Mouse (Mus musculus): ENCODE data around the gene Depdc5. TPM values are rescaled to one million over a fixed set of nuclear protein-coding genes. Genes with fewer than 3 reads are reported as not detected.

Depdc5 gene
- polyA plus RNA-seq, 1 experiment from 2014 or later = 29.5 TPM

- 84% methylated on average over 1 of the region's 1 CpGs for WGBS
- no peak for ATAC-seq (ENCODE audit: insufficient read depth)
- Histone ChIP-seq H3K36me3 (ENCODE audit: insufficient read depth) (peaks cover 29% of the 10 kb centered on the region), H3K4me3 (ENCODE audit: low read depth, low read length) (no peak overlapping the region), H3K9me3 (ENCODE audit: low read depth, low read length) (no peaks in the 10 kb centered on the region), H3K27me3 (ENCODE audit: insufficient read depth, low read length) (no peaks in the 10 kb centered on the region), H3K4me2 (no peak overlapping the region), H3K4me1 (ENCODE audit: insufficient read depth) (no peaks in the 10 kb centered on the region), H3K27ac (ENCODE audit: low read depth) (no peak overlapping the region), H3K9ac (no peak overlapping the region)
- no peak for TF ChIP-seq CTCF (IDR thresholded peaks at IDR 0.05; ENCODE audit: low read depth)
- DNase-seq = no peak
These were observed 124.4 kb downstream of the Depdc5 start for GRCm38 (mm10) chr5:32987873-32988272.

DNA sequence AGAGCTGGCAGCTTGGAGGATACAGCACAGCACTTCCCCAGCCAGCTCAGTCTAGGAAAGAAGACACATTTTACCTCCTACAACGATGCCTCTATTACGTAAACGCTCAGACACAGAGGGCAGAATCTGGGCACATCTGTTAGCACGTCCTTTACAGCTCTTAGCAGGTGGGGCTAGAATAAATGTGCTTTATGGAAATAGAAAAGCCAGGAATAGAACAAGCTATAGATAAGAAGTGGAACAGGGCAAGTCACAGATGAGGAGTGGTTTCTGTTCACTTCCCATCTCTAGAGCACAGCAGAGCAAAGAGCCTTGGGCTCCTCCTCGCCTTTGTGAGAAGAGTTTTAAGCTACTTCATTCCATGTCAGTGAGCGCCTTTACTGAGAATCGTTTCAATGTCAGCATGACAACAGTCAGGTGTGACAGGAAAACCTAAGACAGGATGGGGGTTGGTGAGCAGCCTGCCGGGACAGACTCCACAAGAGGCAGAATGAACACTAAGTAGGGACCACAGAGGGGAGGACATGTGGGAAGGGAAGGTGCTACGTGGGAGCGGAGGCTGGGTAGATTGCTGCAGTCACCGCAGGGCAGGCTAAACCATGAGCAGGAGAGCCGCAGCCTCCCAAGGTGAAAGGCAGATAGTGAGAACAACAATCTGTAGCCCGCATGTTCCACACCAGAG is 126.6 kb downstream of the Depdc5 start:
- H3K4me3 ChIP-seq (ENCODE audit: low read depth, low read length) = no peak overlapping the region
- DNase-seq (no peak), ATAC-seq (ENCODE audit: insufficient read depth) (no peak)
- no peak overlapping the region for H3K27ac ChIP-seq (ENCODE audit: low read depth)
- H3K9ac ChIP-seq = no peak overlapping the region
- no peaks in the 10 kb centered on the region for H3K27me3 ChIP-seq (ENCODE audit: insufficient read depth, low read length)
- H3K4me1 ChIP-seq (ENCODE audit: insufficient read depth) = no peaks in the 10 kb centered on the region
- no peak overlapping the region for H3K4me2 ChIP-seq
- no peak for TF ChIP-seq CTCF (IDR thresholded peaks at IDR 0.05; ENCODE audit: low read depth)
- 55% methylated on average over 13 of the region's 13 CpGs for WGBS
- peaks cover 11% of the 10 kb centered on the region; the same call in 1 of the 2 replicates for H3K36me3 ChIP-seq (ENCODE audit: insufficient read depth)
- no peaks in the 10 kb centered on the region for H3K9me3 ChIP-seq (ENCODE audit: low read depth, low read length)

GRCm38 (mm10) chr5:32991152-32991551 is 127.7 kb downstream of the Depdc5 start:
- H3K9ac ChIP-seq = no peak overlapping the region
- peak; percentile 54 for DNase-seq

DNA sequence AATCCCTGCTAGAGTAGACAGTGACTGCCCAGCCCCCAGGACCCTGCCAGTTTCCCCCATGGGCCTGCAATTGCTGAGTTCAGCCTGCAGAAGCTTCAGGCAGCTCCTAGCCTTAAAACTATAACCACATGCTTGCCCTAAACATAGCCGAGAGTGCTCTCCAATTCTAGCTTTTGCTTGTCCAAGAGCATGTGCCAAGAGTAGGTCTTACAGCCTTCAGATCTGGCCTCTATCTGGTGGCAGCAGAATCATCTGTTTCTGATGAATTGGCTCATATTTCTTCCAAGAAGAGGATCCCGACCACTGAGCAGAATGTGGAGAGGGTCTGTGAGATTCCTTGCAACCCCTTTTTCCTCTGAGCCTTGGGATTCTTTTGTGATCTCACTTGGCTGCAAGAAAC is 131.0 kb downstream of the Depdc5 start:
- H3K4me1 ChIP-seq (ENCODE audit: insufficient read depth) = no peaks in the 10 kb centered on the region
- no peak overlapping the region for H3K27ac ChIP-seq (ENCODE audit: low read depth)
- no peak for TF ChIP-seq CTCF (IDR thresholded peaks at IDR 0.05; ENCODE audit: low read depth)
- no peaks in the 10 kb centered on the region for H3K36me3 ChIP-seq (ENCODE audit: insufficient read depth)
- no peak overlapping the region for H3K9ac ChIP-seq
- no peaks in the 10 kb centered on the region for H3K27me3 ChIP-seq (ENCODE audit: insufficient read depth, low read length)
- no peak overlapping the region for H3K4me2 ChIP-seq
- ATAC-seq (ENCODE audit: insufficient read depth) (no peak), DNase-seq (no peak)
- H3K4me3 ChIP-seq (ENCODE audit: low read depth, low read length) = no peak overlapping the region
- 34% methylated on average over 2 of the region's 2 CpGs for WGBS
- no peaks in the 10 kb centered on the region for H3K9me3 ChIP-seq (ENCODE audit: low read depth, low read length)

More at GRCm38 (mm10) chr5:32991152-32991551, 127.7 kb downstream of the Depdc5 start:
- TF ChIP-seq CTCF (IDR thresholded peaks at IDR 0.05; ENCODE audit: low read depth) = no peak
- H3K27me3 ChIP-seq (ENCODE audit: insufficient read depth, low read length) = no peaks in the 10 kb centered on the region
- no peaks in the 10 kb centered on the region for H3K4me1 ChIP-seq (ENCODE audit: insufficient read depth)
- H3K4me2 ChIP-seq = no peak overlapping the region
- no peak overlapping the region for H3K27ac ChIP-seq (ENCODE audit: low read depth)
- H3K9me3 ChIP-seq (ENCODE audit: low read depth, low read length) = no peaks in the 10 kb centered on the region
- H3K36me3 ChIP-seq (ENCODE audit: insufficient read depth) = peaks cover 11% of the 10 kb centered on the region; the same call in 1 of the 2 replicates
- 39% methylated on average over 8 of the region's 8 CpGs for WGBS
- ATAC-seq (ENCODE audit: insufficient read depth) = peak; percentile 77; the same call in 1 of the 2 replicates
- no peak overlapping the region for H3K4me3 ChIP-seq (ENCODE audit: low read depth, low read length)

DNA sequence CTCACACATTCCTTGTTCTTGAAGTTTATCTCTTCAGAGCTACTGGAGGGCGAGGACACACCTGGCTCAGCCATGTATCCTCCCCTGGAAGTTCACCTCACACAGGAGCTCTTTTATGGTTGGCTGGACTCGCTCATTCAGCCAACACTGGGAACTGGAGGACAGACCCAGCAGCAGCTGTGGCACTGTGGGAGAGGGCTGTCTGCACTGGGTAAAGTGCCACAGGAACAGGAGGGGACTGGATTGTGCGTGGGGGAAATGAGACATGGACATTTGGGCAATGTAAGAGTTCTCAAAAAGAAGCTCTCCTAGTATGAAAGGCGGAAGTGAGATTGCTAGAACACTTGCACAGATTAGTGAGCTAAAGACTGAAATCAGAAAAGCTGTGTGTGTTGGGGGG is 132.3 kb downstream of the Depdc5 start:
- no peak for TF ChIP-seq CTCF (IDR thresholded peaks at IDR 0.05; ENCODE audit: low read depth)
- ATAC-seq (ENCODE audit: insufficient read depth) (no peak), DNase-seq (no peak)
- Histone ChIP-seq H3K27ac (ENCODE audit: low read depth) (no peak overlapping the region), H3K9me3 (ENCODE audit: low read depth, low read length) (no peaks in the 10 kb centered on the region), H3K4me3 (ENCODE audit: low read depth, low read length) (no peak overlapping the region), H3K4me1 (ENCODE audit: insufficient read depth) (no peaks in the 10 kb centered on the region), H3K27me3 (ENCODE audit: insufficient read depth, low read length) (no peaks in the 10 kb centered on the region), H3K36me3 (ENCODE audit: insufficient read depth) (no peaks in the 10 kb centered on the region), H3K4me2 (no peak overlapping the region), H3K9ac (no peak overlapping the region)
- 72% methylated on average over 4 of the region's 4 CpGs for WGBS

- WGBS = 66% methylated on average over 1 of the region's 1 CpGs
- DNase-seq = no peak
These were observed 133.1 kb downstream of the Depdc5 start for GRCm38 (mm10) chr5:32996560-32996959.

GRCm38 (mm10) chr5:32997686-32998085 is 134.2 kb downstream of the Depdc5 start:
- Histone ChIP-seq H3K36me3 (ENCODE audit: insufficient read depth) (no peaks in the 10 kb centered on the region), H3K4me1 (ENCODE audit: insufficient read depth) (no peaks in the 10 kb centered on the region), H3K9ac (no peak overlapping the region), H3K4me3 (ENCODE audit: low read depth, low read length) (no peak overlapping the region), H3K27ac (ENCODE audit: low read depth) (no peak overlapping the region), H3K27me3 (ENCODE audit: insufficient read depth, low read length) (no peaks in the 10 kb centered on the region), H3K9me3 (ENCODE audit: low read depth, low read length) (no peaks in the 10 kb centered on the region), H3K4me2 (no peak overlapping the region)
- DNase-seq (peak; percentile 44), ATAC-seq (ENCODE audit: insufficient read depth) (no peak)
- no peak for TF ChIP-seq CTCF (IDR thresholded peaks at IDR 0.05; ENCODE audit: low read depth)
- 30% methylated on average over 4 of the region's 4 CpGs for WGBS

More at GRCm38 (mm10) chr5:32996560-32996959, 133.1 kb downstream of the Depdc5 start:
- Histone ChIP-seq H3K9ac (no peak overlapping the region), H3K4me1 (ENCODE audit: insufficient read depth) (no peaks in the 10 kb centered on the region), H3K9me3 (ENCODE audit: low read depth, low read length) (no peaks in the 10 kb centered on the region), H3K4me2 (no peak overlapping the region), H3K4me3 (ENCODE audit: low read depth, low read length) (no peak overlapping the region), H3K27me3 (ENCODE audit: insufficient read depth, low read length) (no peaks in the 10 kb centered on the region), H3K36me3 (ENCODE audit: insufficient read depth) (no peaks in the 10 kb centered on the region), H3K27ac (ENCODE audit: low read depth) (no peak overlapping the region)
- no peak for TF ChIP-seq CTCF (IDR thresholded peaks at IDR 0.05; ENCODE audit: low read depth)
- ATAC-seq (ENCODE audit: insufficient read depth) = no peak

Measured in lung, embryonic 14.5 days (tissue).